Mouse (Mus musculus) neural tube, embryonic 14.5 days (tissue): ENCODE results near the gene RPS10-NUDT3. TPM values are rescaled to one million over a fixed set of nuclear protein-coding genes. Genes with fewer than 3 reads are reported as not detected.
"Not testable (repeated sequence)": the region's sequence is repeated elsewhere in the genome, so short reads cannot be mapped to it uniquely, and the experiment has no call there.

Source experiments
- ATAC-seq: fragments of 200-750 bp; cut with Nextera tagmentation; 2 replicates; pipeline ENCODE4 v1.8.0; 2017; ENCODE audit warnings: low read depth, mild to moderate bottlenecking, moderate TSS enrichment, moderate library complexity
- H3K27ac ChIP-seq: fragments of 300-500 bp; sonication (generic); 2 replicates; pipeline ENCODE4 v1.5.1; 2014; ENCODE audit warnings: low read depth, mild to moderate bottlenecking, control low read depth, low read length, moderate library complexity, mixed read lengths
- H3K27me3 ChIP-seq: fragments of 300-500 bp; sonication (generic); 2 replicates; pipeline ENCODE4 v1.6.1; 2014; ENCODE audit warnings: low read length; ENCODE audit not compliant: control insufficient read depth, insufficient read depth
- H3K36me3 ChIP-seq: fragments of 300-500 bp; sonication (generic); 2 replicates; pipeline ENCODE4 v1.6.1; 2014; ENCODE audit warnings: low read length, mixed read lengths; ENCODE audit not compliant: control insufficient read depth, insufficient read depth
- H3K4me1 ChIP-seq: fragments of 300-500 bp; sonication (generic); 2 replicates; pipeline ENCODE4 v1.6.1; 2014; ENCODE audit warnings: low read length; ENCODE audit not compliant: control insufficient read depth, insufficient read depth
- H3K4me2 ChIP-seq: fragments of 300-500 bp; sonication (generic); 2 replicates; pipeline ENCODE4 v1.6.1; 2014; ENCODE audit warnings: mild to moderate bottlenecking, low read depth, low read length, control low read depth
- H3K4me3 ChIP-seq: fragments of 300-500 bp; sonication (generic); 2 replicates; pipeline ENCODE4 v1.5.1; 2014; ENCODE audit warnings: low read depth, low read length, control low read depth, mixed read lengths
- H3K9ac ChIP-seq: fragments of 300-500 bp; sonication (generic); replicated peaks from 2 replicates; pipeline ENCODE4 v1.6.1; 2014; ENCODE audit warnings: low read depth, mild to moderate bottlenecking, control low read depth, low read length, mixed read lengths
- H3K9me3 ChIP-seq: fragments of 300-500 bp; sonication (generic); 2 replicates; pipeline ENCODE4 v1.6.1; 2016; ENCODE audit warnings: low read length; ENCODE audit not compliant: control insufficient read depth
- WGBS: fragments of 180-500 bp; shearing (Covaris S2); extraction: QIAGEN DNeasy Blood & Tissue Kit; methylation state at CpG from one replicate; pipeline ENCODE4 v1.1.7; 2014; 5-methylcytosine and 5-hydroxymethylcytosine counted together
- polyA plus RNA-seq: library from polyadenylated mRNA; unstranded; fragments of >200 nt; fragmentation: Nextera tagmentation; extraction: Ambion mirVana; gene quantifications from 2 replicates; pipeline ENCODE4 v1.2.1, GENCODE M21; 2014

RPS10-NUDT3 gene
- polyA plus RNA-seq, 1 experiment from 2014 or later, result not detected

GRCm38 (mm10) chr17:27644572-27644971, 9.6 kb upstream of the RPS10-NUDT3 start:
- H3K4me2 ChIP-seq, result no peak overlapping the region
- no peak overlapping the region for H3K4me3 ChIP-seq
- no peak for ATAC-seq
- H3K36me3 ChIP-seq, result no peaks in the 10 kb centered on the region
- WGBS, result 51% methylated on average over 2 of the region's 2 CpGs
- no peak overlapping the region for H3K27ac ChIP-seq
- no peak overlapping the region for H3K9ac ChIP-seq
- H3K9me3 ChIP-seq, result no peaks in the 10 kb centered on the region
- H3K4me1 ChIP-seq, result peaks cover 10% of the 10 kb centered on the region; the same call in 1 of the 2 replicates
- H3K27me3 ChIP-seq, result no peaks in the 10 kb centered on the region

DNA sequence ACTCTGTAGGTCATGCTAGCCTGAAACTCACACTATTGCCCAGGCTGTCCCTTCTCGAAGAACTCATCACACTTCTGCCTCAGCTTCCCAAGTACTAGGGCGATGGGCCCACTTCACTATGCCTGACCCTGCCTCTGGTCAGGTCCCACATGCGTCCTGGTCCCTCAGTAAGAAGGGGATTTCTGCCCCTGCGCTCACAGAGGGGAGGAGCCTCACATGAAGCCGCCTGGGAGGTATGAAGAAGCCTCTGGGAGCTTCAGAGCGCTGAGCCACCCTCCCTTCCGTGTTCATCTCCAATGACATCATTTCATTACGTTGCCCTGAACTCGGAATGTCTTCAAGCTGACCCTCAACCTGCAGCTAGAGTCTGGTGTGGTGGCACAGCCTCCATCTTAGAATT, 8.7 kb upstream of the RPS10-NUDT3 start:
- Histone ChIP-seq H3K27me3 (no peaks in the 10 kb centered on the region), H3K9ac (no peak overlapping the region), H3K4me2 (no peak overlapping the region), H3K36me3 (no peaks in the 10 kb centered on the region), H3K9me3 (no peaks in the 10 kb centered on the region), H3K4me1 (peaks cover 10% of the 10 kb centered on the region; the same call in 1 of the 2 replicates), H3K27ac (no peak overlapping the region; the same call in 1 of the 2 replicates), H3K4me3 (no peak overlapping the region)
- no peak for ATAC-seq
- 84% methylated on average over 9 of the region's 9 CpGs for WGBS

- Histone ChIP-seq H3K9me3 (no peaks in the 10 kb centered on the region), H3K27ac (peak overlapping the region; percentile 82), H3K36me3 (no peaks in the 10 kb centered on the region), H3K4me2 (peak overlapping the region; percentile 32; the same call in 1 of the 2 replicates), H3K9ac (no peak overlapping the region), H3K4me3 (no peak overlapping the region), H3K27me3 (no peaks in the 10 kb centered on the region), H3K4me1 (peaks cover 10% of the 10 kb centered on the region; the same call in 1 of the 2 replicates)
- peak; percentile 45; the same call in 1 of the 2 replicates for ATAC-seq
- 21% methylated on average over 6 of the region's 6 CpGs for WGBS
Measured at GRCm38 (mm10) chr17:27643101-27643500, 8.1 kb upstream of the RPS10-NUDT3 start.

DNA sequence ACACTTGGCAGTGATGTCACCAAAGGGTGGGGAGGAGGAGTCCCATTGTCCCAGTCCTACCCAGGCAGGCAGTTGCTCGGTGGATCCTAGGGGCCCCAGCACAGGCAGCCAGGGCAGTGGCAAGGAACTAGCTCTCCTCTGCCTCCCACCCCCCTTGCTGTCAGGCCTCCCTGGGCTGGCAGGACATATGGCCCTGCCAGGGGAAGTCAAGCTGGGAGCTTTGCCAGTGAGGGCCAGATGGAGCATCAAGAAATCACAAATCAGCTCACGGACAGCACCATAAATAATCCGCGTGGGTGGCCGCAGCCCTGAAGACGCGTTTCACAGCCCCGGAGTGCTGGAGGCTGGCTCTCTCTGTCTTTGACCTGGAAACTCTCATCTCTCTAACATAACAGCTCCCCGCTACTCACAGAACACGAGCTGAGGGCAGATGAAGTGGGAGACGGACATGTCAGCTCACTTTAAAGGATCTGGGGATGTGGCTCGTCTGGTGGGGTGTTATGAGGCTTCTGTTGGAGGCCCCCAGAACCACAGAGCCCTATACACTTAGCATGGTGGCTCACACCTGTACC, 7.6 kb upstream of the RPS10-NUDT3 start:
- 4% methylated on average over 12 of the region's 12 CpGs for WGBS
- no peaks in the 10 kb centered on the region for H3K36me3 ChIP-seq
- H3K9me3 ChIP-seq, result no peaks in the 10 kb centered on the region
- no peak overlapping the region for H3K4me3 ChIP-seq
- H3K27ac ChIP-seq, result peak overlapping the region; percentile 82
- H3K4me2 ChIP-seq, result peak overlapping the region; percentile 32; the same call in 1 of the 2 replicates
- peaks cover 10% of the 10 kb centered on the region; the same call in 1 of the 2 replicates for H3K4me1 ChIP-seq
- peak overlapping the region; percentile 41; the same call in 1 of the 2 replicates for H3K9ac ChIP-seq
- H3K27me3 ChIP-seq, result no peaks in the 10 kb centered on the region
- ATAC-seq, result peak; percentile 92

DNA sequence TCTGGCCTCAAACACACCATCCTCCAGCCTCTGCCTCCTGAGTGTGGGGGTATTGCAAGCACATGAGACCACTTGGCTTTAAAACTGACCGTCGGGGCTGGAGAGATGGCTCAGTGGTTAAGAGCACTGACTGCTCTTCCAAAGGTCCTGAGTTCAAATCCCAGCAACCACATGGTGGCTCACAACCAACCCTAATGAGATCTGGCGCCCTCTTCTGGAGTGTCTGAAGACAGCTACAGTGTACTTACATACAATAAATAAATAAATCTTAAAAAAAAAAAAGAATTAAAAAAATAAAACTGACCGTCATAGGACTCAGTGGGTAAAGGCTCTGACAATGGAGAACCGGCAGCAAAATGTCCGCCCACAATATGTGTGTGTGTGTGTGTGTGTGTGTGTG, 4.8 kb upstream of the RPS10-NUDT3 start:
- H3K9me3 ChIP-seq, H3K9ac ChIP-seq, H3K27me3 ChIP-seq, H3K36me3 ChIP-seq, H3K4me2 ChIP-seq, H3K4me3 ChIP-seq, H3K27ac ChIP-seq, ATAC-seq: not testable (repeated sequence)
- H3K4me1 ChIP-seq, result peaks cover 10% of the 10 kb centered on the region; the same call in 1 of the 2 replicates
- WGBS, result 89% methylated on average over 6 of the region's 6 CpGs

DNA sequence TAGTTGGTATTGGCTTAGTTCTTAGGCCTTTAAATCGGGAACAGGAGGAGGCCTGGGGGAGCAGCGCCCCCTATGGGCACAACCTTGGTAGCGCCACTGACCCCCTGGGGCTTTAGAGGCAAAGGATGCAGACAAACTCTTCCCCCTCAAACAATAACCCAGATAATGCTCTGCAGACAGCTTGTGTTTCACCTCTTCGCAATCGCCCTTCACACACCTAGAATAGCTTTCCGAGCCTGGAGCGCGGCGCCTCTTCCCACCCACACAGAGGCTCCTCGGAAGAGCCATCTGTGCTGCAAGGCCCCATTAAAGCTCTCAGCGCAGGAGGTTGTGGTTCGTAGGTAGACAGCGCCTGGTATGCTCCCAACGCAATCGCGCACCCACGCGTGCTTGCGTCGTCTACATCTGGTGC, 3.9 kb upstream of the RPS10-NUDT3 start:
- WGBS, result 83% methylated on average over 20 of the region's 20 CpGs
- Histone ChIP-seq H3K9me3 (no peaks in the 10 kb centered on the region), H3K27ac (no peak overlapping the region), H3K4me1 (peaks cover 17% of the 10 kb centered on the region), H3K4me3 (no peak overlapping the region), H3K36me3 (no peaks in the 10 kb centered on the region), H3K4me2 (no peak overlapping the region), H3K27me3 (0 out of 2 replicates have a peak, but pooled peaks cover 2% of the 10 kb centered on the region), H3K9ac (no peak overlapping the region)
- no peak for ATAC-seq

DNA sequence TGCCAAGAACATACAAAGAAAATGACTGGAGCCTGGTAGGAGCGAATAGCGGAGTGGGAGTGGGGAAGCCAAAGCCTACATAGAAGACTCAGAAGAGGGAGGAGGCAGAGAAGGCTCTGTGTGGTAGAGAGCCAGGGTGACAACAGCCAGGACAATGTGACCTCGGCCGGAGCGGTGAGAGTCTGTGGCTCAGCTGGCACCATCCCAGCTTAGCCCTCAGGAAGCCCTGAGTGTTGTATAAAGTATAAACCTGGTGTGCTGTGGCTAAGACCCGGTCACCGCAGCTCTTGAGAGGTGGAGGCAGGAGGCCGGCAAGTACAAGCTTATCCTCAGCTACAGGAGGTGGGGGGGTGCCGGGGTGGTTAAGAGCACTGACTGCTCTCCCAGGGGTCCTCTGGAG, 2.3 kb upstream of the RPS10-NUDT3 start:
- 0 out of 2 replicates have a peak, but pooled peaks cover 2% of the 10 kb centered on the region for H3K27me3 ChIP-seq
- no peak overlapping the region for H3K27ac ChIP-seq
- H3K4me2 ChIP-seq, result no peak overlapping the region
- no peaks in the 10 kb centered on the region for H3K9me3 ChIP-seq
- peaks cover 15% of the 10 kb centered on the region for H3K4me1 ChIP-seq
- ATAC-seq, result no peak
- H3K9ac ChIP-seq, result no peak overlapping the region
- WGBS, result 52% methylated on average over 9 of the region's 9 CpGs
- no peak overlapping the region for H3K4me3 ChIP-seq
- peaks cover 10% of the 10 kb centered on the region for H3K36me3 ChIP-seq

DNA sequence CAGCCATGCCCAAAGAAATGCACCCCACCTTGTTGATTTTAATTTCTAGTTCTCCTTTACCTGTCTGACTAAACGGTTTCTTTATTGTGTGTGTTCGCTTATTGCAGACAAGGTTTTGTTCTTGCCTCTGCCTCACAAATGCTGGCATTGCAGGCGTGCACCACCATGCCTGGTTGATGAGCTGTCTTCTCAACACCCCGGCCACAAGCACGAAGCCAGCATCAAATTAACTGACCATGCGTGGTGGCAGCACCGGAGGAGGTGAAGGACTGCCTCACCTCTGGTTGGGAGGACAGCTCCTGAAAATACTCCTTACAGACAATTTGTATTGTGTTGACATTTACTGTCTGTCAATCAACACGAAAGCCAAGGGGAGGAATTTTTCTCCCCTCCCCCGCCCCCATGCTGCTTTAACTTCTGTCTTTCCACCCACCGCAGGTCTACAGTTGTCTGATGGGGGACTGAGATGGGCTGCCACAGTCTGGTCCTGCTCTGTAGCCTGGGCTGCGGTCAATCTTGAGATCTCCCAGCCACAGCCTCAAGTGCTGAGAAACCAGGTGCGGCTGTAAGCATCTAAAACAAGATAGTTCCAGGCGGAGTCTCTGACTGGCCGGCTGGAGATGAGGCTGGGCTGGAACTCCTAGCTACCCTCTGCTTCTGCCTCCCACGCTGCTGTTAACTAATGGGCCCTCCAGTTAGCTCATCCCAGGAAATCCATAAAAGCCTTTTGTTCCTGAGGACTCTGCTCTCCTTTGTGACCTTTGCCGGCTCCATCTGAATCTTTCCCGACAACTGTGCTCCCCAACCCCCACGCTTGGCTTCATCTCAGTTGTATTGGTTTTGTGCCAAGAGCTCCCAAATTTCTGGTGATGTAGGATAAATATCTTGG, 1.4 kb upstream of the RPS10-NUDT3 start, which contains the start of gene Rps10:
Gene Rps10 (minus strand): TSS at position 538 of the 889 bp plus-strand sequence.
- H3K4me3 ChIP-seq, result peak within 1 kb of the TSS; percentile 82
- ATAC-seq, result no peak
- peaks cover 14% of the 10 kb centered on the region for H3K4me1 ChIP-seq
- H3K27me3 ChIP-seq, result 0 out of 2 replicates have a peak, but pooled peaks cover 2% of the 10 kb centered on the region
- H3K27ac ChIP-seq, result peak within 1 kb of the TSS; percentile 84; the same call in 1 of the 2 replicates
- peaks cover 20% of the 10 kb centered on the region for H3K36me3 ChIP-seq
- 19% methylated on average over 18 of the region's 18 CpGs for WGBS
- H3K9ac ChIP-seq, result peak within 1 kb of the TSS; percentile 73; the same call in 1 of the 2 replicates
- H3K4me2 ChIP-seq, result peak within 1 kb of the TSS; percentile 97
- no peaks in the 10 kb centered on the region for H3K9me3 ChIP-seq

- 41% methylated on average over 9 of the region's 9 CpGs for WGBS
- peak overlapping the region; percentile 82 for H3K4me3 ChIP-seq
- H3K9ac ChIP-seq, result peak overlapping the region; percentile 73; the same call in 1 of the 2 replicates
- H3K27ac ChIP-seq, result peak overlapping the region; percentile 84
- H3K4me2 ChIP-seq, result peak overlapping the region; percentile 97
- H3K27me3 ChIP-seq, H3K9me3 ChIP-seq, ATAC-seq: not testable (repeated sequence)
- peaks cover 28% of the 10 kb centered on the region for H3K36me3 ChIP-seq
- peaks cover 14% of the 10 kb centered on the region for H3K4me1 ChIP-seq
Measured at GRCm38 (mm10) chr17:27635575-27635903, 517 bp upstream of the RPS10-NUDT3 start.
